Mouse (Mus musculus) embryonic fibroblast, embryonic 13.5 days (primary cell): ENCODE data around the gene Kif24.

Source experiments
- CTCF ChIP-seq: IDR thresholded peaks from 2 replicates; pipeline ENCODE4 v1.5.1; 2011; ENCODE audit warnings: mild to moderate bottlenecking, control low read depth, low read length, moderate library complexity, borderline replicate concordance; ENCODE audit not compliant: insufficient read depth
- POLR2A ChIP-seq: IDR thresholded peaks from 2 replicates; pipeline ENCODE4 v1.6.1; 2011; ENCODE audit warnings: low read depth, mild to moderate bottlenecking, control low read depth, low read length, moderate library complexity

- TF ChIP-seq CTCF: no peak
- no peak for TF ChIP-seq POLR2A
Observed at GRCm38 (mm10) chr4:41442790-41443302, 21.8 kb downstream of the Kif24 start.
